Mouse (Mus musculus): ENCODE data around the gene Usp29.

The Usp29 gene

DNA sequence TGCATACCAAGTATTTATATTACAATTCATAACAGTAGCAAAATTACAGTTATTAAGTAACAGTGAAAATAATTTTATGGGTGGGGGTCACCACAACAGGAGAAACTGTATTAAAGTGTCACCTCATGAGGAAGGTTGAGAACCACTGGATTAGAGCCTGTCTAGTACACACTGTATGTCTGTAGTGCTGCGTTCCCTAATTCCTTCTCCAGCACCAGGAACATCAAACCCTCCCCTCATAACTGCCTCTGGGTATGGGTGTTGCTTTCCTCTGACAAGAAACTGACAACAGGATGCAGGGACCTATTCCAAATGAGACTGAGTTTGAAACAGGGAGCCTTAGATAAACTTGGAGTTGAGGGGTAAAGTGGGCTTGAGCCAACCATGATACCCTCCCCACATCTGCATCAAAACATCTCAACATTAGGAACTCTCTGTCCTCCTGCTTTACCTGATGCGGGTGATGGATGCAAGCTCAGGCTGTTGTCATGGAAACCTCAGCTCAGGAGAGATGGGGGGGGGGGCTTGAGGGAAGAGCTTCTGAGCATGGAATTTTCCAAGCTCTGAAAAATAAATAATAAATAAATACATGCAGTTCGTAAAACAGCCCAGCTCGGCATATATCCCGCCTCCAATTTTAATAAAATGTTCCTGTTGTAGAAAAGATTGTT is 86.5 kb downstream of the Usp29 start:
- DNase-seq (ENCODE audit: low spot score), result no peak

DNA sequence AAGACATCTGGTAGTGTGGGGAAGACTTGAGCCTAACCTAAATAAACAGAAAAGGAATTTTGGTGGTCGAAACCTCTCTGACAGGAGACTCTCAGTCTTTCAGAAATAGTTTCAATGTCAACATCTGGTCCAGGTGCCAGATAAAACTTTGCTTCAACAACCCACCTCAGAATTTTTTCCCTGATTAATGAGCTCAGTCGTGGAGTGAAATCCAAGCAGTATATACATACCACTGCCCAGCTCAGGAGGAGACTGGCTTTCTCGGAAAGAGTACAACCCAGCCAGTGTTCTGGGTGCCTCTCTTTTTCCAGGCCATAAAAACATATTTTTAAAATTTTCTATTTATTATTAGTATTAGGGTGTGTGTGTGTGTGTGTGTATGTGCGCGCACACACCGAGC is 89.9 kb downstream of the Usp29 start:
- no peak for DNase-seq (ENCODE audit: low spot score)

DNA sequence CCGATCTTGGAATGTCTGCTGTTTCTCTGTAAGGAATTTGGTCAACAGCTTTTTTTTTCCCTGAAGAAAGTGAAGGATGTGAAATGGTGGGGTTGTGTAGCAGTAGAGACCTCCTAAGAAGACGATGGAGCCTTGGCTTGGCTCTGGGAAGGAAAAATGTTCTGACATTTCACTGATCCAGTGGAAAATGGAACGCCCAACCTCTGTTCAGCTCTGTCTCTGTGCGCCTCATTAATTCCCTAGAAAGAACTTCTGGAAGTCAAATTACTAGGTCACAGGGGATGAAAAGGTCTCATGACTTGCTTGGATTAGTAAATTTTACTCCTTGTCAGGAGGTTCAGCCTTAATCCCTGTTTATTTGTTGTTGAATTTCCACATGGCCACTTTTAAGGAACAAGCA is 92.3 kb downstream of the Usp29 start:
- no peak for DNase-seq (ENCODE audit: low spot score)

DNA sequence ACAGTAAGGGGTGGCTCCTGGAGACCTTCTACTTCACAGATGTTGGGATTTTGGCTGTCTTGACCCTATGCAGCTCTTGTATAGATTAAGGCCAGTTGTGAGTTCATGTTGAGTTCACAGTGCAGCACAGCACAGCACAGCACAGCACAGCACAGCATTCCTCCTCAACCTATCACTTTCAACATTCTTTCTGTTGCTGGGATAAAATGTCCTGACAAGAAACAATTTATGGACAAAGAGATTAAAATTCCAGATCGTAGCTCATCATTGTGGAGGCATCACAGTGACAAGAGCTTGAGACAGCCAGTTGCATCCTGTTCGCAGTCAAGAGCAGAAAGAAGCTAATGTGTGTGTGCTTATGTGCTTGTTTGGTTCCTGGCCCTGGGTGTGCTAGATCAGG is 93.3 kb downstream of the Usp29 start:
- no peak for DNase-seq (ENCODE audit: low spot score)

DNA sequence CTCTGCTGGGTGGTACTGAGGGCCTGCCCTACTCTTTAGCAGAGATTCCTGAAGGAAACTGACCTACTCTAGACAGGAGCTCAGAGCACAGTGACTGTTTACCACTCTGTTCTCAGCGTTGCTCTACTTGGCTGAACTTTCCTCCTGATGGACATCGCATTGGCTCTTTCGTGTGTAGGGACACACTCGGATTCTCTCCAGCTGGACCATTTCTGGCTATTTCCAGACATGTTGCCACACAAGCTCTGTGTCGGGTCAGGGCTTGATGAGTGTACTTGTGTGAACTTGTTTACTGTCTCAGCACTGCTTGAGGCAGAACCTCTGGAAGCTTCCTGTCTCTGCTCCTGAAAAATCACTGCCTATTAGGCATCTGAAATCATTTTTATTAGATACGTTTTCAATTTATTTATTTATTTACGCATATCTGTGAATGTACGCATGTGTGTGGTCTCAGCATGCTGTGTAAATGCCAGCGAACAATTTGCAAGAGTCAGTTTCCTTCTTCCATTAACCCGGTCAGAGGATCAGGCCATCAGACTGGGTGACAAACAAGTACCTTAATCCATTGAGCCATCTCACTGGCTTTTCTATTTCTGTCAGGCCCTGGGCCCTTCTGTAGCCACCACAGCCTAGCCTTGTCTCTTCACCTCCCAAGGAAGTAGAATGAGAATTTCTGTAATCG is 95.7 kb downstream of the Usp29 start:
- no peak for DNase-seq (ENCODE audit: low spot score)

DNA sequence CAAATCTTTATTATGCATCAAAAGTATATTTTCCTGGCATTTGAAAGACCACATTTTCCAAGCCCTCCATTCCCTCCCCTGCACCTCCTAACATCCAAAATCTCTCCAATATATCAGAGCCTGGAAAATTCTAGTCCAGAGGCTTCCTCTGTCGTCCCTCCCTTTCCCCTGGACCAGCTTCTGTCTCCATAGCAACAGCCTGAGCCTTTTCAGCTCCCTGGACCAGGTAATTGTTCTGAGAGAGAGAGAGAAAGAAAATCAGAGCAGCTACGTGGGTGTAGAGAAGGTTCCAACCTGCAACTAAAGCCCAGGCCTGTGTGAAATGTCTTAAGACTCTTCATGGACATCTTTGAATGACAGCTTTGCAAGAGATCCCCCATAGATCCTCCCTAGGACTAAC is 98.8 kb downstream of the Usp29 start:
- DNase-seq (ENCODE audit: low spot score), result no peak

DNA sequence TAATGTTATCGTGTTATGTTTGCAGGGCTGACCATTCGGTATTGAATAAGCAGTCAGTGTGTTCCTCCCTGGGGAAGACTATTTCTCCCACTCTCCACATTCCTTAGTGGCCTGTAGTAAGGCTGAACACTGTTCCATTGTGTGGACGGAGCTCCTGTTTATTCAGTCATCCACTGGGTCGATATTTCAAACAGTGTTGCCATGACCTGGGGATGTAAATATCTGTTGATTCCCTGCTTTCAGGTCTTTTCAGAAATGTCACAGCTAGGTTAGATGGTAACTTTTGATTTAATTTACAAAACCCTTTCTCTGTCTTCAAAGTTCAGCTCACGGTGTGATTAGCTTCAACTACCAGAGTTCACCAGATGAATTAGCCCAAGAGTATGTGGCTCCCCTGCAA is 104.6 kb downstream of the Usp29 start:
- no peak for DNase-seq (ENCODE audit: low spot score)

DNA sequence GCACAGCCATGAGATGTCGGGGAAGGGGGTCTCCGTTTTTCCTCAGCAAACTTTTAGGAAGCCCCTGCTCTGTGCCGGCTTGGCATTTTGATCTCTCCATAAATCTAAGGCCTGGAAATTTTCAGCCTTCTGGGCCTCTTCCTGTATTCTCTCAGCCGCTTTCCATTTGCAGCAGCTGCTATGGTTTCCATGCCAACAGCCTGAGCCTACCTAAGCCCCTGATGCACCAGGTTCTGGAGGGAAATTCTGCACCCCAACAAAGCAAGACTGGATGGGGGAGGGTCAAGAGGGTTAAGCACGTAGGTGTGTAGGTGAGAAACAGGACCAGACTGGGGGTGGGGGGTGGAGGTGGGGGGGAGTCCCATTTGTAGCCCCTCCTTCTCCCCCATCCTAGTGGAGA is 105.0 kb downstream of the Usp29 start:
- no peak for DNase-seq (ENCODE audit: low spot score)

DNA sequence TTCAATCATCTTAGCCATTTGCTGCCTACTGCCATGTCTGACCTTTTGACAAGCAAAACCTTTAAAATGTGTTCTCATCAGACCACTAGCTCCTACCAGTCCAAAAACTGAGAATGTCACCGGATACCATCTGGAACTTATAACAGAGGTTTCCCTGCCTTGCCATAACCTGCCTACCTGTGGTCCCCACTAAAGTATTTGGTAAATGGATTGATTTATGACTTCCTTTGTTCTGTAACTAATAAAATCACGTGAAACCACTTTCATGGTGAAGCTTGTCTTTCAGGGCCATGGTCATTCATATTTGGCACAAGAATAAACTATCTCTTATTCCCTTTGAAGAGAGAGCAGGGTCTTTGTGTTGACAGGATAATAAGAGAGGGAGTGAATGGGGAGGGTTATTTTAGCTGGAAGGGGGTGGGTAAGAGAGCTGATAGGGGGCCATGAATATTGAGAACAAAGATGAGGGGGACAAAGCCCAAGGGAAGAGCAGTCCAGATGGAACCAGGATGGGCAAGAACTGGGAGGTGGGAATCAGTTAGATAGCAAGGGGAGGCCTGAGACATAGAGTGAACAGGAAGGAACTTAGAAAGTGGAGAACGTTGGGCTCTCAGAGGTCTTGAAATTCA is 107.0 kb downstream of the Usp29 start:
- DNase-seq (ENCODE audit: low spot score), result no peak

DNA sequence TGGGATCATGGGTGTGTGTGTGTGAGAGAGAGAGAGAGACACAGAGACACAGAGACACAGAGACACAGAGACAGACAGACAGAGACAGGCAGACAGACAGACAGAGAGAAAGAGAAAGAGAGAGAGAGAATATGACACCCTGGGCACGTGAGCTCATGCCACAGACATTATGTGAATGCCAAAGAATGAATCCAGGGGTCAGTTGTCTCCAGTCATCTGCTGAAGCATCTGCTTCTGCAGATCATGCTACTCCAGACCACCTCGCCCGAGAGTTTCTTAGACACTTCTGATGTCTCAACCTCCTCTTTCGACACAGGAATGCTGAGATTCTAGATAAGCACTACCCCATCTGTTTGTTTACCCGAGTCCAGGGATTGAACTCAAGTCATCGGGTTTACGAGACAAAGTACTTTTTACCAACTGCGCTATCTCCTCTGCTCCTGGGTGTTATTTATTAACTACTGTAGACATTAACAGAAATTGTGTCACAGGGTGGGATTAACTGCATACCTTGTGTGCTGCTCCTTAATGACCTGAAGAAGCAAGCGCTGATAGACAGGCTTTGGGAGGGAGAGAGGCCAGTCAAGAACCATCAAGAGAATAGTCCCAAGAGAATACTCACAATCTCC is 107.7 kb downstream of the Usp29 start:
- DNase-seq (ENCODE audit: low spot score), result no peak

DNA sequence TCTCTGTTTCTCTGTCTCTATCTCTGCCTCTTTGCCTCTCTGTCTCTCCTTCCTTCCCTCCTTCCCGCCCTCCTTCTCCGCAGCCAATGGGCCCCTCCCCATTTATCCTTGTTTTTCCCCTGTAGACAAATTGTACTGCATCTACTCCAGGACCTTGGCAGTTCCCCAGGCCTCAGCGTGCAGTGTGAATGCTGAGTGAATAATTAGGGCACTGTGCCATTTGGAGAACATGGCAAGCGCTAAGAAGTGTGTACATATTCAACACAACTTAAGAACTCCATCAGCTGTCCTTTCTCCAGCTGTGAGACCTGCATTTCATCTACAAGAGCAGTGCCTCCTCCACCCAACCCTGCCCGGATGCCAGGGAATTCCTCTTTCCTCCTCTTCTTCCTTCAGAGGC is 110.5 kb downstream of the Usp29 start:
- no peak for DNase-seq (ENCODE audit: low spot score)

DNA sequence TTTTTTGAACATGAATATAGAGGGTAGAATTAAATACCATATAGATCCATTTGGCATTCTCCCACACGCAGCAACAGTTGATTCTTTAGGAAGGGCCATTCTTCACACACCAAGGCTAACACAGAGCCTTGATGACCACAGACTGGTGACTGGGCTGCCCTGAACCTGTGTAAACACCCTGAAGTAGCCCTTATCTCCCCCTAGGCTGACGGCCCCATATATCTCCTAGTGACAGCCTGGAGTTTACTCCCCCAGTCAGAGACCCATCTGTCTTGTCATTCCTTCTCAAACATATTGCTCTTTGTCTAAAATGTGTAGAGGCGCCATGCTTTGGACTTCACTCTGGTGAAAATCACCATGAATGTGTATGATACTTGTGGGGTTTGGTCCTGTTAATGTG is 119.1 kb downstream of the Usp29 start:
- no peak for DNase-seq (ENCODE audit: low spot score)

DNA sequence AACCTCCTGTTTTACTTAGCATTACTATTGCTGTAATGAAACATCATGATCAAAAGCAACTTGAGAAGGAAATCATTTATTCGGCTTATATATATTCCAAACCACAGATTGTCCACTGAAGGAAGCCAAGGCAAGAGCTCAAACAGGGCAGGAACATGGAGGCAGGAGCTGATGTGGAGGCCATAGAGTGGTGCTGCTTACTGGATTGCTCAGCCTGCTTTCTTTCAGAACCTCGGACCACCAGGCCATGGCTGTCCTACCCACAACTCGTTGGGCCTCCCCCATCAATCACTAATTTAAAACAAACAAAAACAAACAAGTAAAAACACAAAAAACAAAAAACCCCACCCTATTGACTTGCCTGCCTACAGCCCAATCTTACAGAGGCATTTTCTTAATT is 119.9 kb downstream of the Usp29 start:
- DNase-seq (ENCODE audit: low spot score), result no peak

DNA sequence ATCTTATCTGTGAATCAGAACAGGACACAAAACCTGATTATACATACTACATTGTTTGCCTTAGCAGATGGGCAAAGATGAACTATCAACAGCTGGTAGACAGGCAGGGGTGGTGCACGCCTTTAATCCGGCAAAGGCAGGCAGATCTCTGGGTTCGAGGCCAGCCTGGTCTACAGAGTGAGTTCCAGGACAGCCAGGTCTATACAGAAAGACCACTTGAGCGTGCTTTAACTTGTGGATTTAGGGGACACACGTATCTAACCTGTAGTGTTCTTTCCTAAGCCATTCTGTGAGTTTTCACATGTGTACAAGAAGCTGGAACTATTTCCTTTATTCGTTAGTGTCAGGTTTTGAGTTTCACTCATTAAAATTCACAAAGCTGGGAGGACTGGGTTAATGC is 120.9 kb downstream of the Usp29 start:
- DNase-seq (ENCODE audit: low spot score), result no peak

DNA sequence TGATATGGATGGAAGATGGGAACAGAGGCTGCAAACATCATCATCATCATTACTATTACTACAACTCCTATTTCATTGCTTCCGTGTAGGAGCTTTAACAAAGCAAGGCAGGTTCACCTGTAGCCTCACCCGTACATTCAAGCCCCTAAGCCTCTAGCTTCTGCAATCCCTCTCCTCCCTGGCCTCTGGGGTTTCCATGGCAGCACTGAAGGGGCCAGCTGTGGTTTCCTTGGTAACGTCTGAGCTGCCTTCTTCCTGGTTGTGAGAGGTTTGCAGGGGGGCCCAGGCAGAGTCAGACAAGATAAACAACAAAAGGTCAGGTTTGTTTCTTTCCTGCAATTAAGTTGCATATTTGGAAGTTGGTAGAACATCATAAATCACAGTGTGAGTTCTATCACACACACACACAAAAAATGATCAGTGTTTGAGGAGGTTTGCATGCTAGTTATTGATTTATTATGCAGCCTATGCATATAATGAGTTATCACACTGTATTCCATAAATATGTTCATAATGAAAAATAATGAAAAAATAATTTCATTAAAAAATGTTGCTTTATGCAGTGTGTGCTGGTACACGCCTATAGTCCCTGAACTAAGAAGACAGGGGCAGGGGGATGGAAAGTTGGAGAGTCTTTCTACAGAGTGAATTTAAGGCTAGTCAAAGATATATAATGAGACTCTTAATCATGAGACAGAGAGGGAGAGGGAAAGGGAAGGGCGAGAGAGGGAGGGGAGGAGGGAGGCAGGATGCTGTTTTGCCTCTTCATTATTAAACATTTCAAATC is 121.5 kb downstream of the Usp29 start:
- no peak for DNase-seq (ENCODE audit: low spot score)

DNA sequence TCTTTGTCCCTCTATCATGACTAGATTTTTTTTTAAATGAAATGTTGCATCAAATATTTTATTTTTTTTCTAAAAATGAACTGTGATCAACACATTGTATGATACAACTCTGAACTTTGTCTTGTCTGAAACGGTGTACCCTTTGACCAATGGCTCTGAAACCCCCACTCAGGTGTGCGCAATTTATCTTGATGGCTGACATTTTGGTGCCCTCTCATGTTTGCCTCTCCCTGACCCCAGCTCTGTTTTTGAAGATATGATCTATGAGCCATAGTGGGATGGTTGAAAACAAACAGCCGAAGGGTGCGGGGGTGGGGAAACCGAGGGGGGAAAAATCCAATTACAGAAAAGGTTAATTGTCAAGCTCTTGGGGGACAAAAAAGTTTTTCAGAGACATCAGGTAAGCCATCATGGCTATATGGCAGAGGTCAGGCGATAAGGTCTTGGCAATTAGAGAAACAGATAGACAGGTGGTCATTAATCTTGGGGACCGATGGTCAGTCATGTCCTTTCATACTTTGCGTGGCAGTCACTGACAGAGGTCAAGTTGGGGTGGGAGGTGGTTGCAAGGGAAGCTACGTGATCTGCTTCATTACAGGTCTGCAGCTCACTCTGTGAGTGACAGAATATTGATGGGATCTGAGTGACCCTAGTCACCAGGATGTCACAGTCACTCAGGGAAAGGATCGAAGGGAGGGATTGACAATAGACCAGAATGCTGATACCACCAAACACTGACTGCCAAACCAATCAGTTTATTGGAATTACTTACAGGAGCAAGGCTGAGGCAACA is 125.4 kb downstream of the Usp29 start:
- DNase-seq (ENCODE audit: low spot score), result no peak

DNA sequence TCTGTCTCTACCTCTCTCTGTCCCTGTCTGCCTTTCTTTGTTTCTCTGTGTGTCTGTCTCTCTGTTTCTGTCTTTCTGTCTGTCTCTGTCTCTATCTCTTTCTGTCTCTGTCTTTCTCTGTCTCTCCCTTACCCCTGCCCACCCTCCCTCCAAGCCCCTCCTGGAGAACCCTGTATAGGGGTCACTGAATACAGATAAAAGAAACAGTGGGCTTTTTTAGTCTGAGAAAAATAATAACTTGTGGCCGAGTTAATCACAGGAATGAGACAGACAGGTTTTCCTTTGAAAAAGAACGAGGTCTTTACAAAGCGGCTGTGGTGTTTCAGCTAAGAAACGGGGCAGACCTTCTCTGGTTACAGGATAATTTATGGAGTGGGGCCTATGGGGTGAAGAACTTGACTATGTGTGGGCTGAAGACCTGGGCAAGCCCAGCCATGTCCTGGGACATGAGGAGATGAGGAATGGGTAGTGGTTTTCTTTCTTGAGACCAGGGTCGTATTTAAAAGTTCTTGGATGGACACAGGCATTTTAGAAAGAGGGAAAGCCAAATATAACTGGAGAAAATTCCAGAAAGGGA is 128.4 kb downstream of the Usp29 start:
- DNase-seq (ENCODE audit: low spot score), result no peak

DNA sequence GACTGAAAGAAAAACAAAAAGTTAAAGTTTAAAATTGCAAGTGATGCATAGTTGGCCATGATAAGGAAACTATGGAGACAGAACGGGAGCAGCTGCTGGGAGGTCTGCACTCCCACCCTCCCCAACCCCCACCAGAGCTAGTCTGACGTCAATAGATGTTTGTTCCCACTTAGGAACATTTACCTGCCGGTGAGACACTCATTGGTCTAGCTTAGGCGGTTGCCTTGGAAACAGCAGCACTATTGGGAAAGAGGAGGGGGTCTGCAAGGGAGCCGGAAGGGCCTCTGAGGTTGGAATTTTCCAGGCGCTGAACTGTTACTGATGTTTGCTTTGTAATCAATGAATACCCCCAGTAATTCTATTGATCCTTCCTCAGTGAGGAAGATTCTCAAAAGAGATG is 130.3 kb downstream of the Usp29 start:
- DNase-seq (ENCODE audit: low spot score), result no peak

DNA sequence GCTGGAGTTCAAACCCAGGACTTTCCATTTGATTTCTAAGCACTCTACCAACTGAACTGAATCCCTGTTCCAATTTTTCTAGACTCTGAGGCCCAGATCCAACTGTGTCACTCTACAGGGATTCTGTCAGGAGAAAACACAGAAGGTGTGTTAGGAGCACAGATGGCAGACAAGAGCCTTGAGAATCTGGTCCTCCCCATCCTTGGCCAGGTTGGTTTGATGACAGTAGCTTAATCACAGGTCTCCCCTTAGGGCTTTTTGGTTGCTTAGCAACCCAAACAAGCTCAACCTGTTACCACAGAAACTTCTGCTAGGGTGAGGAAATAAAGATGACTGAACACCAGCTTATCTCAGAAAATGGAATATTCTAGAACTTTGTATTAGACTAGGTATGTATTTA is 136.0 kb downstream of the Usp29 start:
- no peak for DNase-seq (ENCODE audit: low spot score)

DNA sequence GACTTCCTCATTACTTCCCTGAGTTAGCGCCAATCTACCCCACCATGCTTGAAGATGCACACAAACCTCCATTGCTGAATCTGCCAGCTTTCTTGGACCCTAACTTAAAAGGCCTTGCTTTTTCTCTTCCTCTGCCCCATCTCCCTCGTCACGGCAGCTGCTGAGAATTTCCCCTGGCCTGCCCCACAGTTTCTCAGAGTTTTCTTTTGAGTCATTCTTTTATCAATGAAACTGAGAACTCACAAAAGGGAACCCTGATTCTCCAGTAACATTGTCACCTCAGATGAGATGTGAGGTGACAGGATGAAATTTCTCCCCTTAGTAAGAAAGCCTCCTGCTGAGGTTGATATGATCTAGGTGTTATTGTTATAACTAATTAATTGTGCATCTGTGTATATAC is 138.5 kb downstream of the Usp29 start:
- no peak for DNase-seq (ENCODE audit: low spot score)

DNA sequence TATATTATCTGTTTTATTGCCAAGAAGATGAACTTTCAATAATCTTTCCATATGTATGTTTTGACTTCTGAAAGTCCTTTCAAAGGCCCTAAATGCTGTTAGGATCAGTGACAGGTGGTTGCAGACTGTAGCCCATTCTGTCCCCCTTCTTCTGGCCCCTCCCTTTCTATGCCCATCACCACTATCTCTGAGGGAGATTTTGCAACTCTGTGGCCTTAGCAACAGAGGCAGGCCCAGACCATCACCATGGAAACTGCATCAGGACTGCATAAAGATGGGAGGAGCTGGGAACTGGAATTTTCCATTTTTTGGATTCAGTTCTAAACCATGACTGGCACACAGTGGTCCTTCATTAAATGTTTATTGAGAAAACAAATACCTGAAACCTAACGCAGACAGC is 139.2 kb downstream of the Usp29 start:
- no peak for DNase-seq (ENCODE audit: low spot score)

Measured in c-Kit-positive CD71-positive TER-119-positive erythroid progenitor cells, embryonic 14.5 days (primary cell).